Mouse (Mus musculus) liver, embryonic 15.5 days (tissue): ENCODE measurements at regions not wholly inside any gene's neighbourhood (a gene's known extent, or its start where the extent isn't known, plus 50 kb on each side); places are given as distances from the start of the nearest gene placed in this dataset.

Experiments
- ATAC-seq: fragments of 200-750 bp; cut with Nextera tagmentation; 2 replicates; pipeline ENCODE4 v1.8.0; 2017; ENCODE audit warnings: moderate number of reproducible peaks, mild to moderate bottlenecking, moderate library complexity; ENCODE audit not compliant: insufficient read depth
- H3K27ac ChIP-seq: fragments of 300-500 bp; sonication (generic); replicated peaks from 2 replicates; pipeline ENCODE4 v1.5.1; 2015; ENCODE audit warnings: mild to moderate bottlenecking, inconsistent platforms
- H3K27me3 ChIP-seq: fragments of 300-500 bp; sonication (generic); 2 replicates; pipeline ENCODE4 v1.6.1; 2015; ENCODE audit warnings: mild to moderate bottlenecking, inconsistent platforms
- H3K36me3 ChIP-seq: fragments of 300-500 bp; sonication (generic); replicated peaks from 2 replicates; pipeline ENCODE4 v1.6.1; 2015; ENCODE audit warnings: moderate library complexity, mild to moderate bottlenecking, inconsistent platforms
- H3K4me1 ChIP-seq: fragments of 300-500 bp; sonication (generic); replicated peaks from 2 replicates; pipeline ENCODE4 v1.6.1; 2015; ENCODE audit warnings: inconsistent platforms
- H3K4me2 ChIP-seq: fragments of 300-500 bp; sonication (generic); 2 replicates; pipeline ENCODE4 v1.6.1; 2015; ENCODE audit warnings: moderate library complexity, mild to moderate bottlenecking, inconsistent platforms
- H3K4me3 ChIP-seq: fragments of 300-500 bp; sonication (generic); replicated peaks from 2 replicates; pipeline ENCODE4 v1.5.1; 2015; ENCODE audit warnings: mild to moderate bottlenecking, inconsistent platforms
- H3K9ac ChIP-seq: fragments of 300-500 bp; sonication (generic); 2 replicates; pipeline ENCODE4 v1.6.1; 2015; ENCODE audit warnings: moderate library complexity, mild to moderate bottlenecking, inconsistent platforms
- H3K9me3 ChIP-seq: fragments of 300-500 bp; sonication (generic); replicated peaks from 2 replicates; pipeline ENCODE4 v1.6.1; 2016; ENCODE audit warnings: inconsistent platforms
- WGBS: fragments of 180-500 bp; shearing (Covaris S2); methylation state at CpG from one replicate; pipeline ENCODE4 v1.1.7; 2015; ENCODE audit warnings: mixed read lengths; ENCODE audit not compliant: insufficient replicate concordance; 5-methylcytosine and 5-hydroxymethylcytosine counted together

DNA sequence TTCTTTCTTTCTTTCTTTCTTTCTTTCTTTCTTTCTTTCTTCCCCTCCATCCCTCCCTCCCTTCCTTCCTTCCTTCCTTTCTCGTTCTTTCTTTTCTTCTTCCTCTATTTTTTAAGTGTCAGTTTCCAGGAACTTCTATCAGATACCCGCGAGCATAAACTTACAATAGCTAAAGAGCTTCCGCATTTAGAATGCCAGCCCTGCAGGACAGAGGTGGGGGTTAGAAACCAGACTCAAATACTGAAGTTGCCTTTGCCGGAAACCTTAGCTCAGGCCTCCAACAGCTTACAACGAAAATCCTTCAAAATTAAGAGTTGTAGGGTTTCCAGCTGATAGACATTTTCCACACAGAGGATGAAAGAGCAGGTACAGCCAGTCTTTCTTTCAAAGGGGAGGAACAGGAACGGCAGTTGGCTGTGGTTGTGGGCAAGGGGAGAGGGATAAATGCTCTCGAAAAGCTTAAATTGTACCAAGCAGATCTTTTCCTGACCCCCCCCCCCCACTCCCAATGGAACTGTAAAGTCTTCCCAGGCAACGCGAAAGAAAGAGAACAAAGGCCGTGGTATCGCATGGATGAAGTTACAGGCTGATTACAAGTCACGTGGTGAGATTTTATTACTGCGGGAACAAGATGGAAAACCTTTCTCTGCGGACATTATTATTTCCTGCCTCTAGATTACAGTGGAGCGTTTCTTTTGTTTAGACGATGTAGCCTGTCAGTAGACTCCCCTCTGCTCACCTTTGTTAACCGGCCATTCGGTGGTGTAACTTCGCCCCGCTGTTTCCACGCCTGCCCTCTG lies 159.2 kb downstream of the Tgfb2 start:
- Histone ChIP-seq H3K9ac (no peak overlapping the region), H3K4me3 (no peak overlapping the region), H3K27me3 (no peaks in the 10 kb centered on the region), H3K9me3 (no peaks in the 10 kb centered on the region), H3K4me1 (no peaks in the 10 kb centered on the region), H3K4me2 (no peak overlapping the region), H3K36me3 (no peaks in the 10 kb centered on the region), H3K27ac (no peak overlapping the region)
- WGBS, result 53% methylated on average over 22 of the region's 22 CpGs
- ATAC-seq, result no peak

DNA sequence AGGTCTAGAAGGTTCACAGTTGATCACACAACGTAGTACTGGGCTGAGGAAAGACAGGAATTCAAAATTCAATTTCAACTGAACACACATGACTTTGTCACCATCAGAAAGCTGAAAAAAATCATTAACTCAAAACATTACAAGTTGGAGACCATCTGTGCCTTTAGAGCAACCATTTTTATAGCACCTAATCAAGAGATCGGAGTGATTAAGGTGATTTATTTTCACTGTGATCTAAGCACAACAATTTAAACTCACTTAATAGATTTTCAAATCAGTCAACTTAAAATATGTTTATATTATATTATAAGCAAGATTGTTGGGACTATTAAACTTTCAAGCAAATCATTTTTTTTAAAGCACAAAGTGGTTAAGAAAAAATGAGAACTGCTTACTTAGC lies 165.7 kb downstream of the Tgfb2 start:
- H3K27ac ChIP-seq, result no peak overlapping the region
- H3K4me3 ChIP-seq, result no peak overlapping the region
- H3K4me1 ChIP-seq, result no peaks in the 10 kb centered on the region
- no peak overlapping the region for H3K4me2 ChIP-seq
- H3K9me3 ChIP-seq, result no peaks in the 10 kb centered on the region
- no peaks in the 10 kb centered on the region for H3K36me3 ChIP-seq
- ATAC-seq, result no peak
- no peaks in the 10 kb centered on the region for H3K27me3 ChIP-seq
- H3K9ac ChIP-seq, result no peak overlapping the region
- WGBS, result 70% methylated on average over 2 of the region's 2 CpGs

DNA sequence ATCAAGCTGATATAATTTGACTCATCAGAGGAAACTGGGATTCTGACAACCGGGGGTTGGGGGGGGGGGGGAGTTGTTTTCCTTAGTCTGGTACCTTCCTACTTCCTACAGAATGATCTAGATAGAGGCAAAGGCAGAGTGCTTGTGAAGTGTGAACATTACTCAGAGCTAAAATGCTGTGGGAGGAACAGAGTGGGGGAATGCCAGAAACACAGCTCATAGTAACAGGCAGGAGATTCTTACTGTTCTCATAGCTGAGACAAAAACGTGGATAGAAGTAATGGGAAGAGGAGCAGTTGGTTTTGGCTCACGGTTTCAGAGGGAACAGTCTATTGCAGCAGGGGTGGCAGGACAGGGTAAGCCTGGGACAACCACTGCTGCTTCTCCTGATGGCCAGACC lies 167.6 kb downstream of the Tgfb2 start:
- Histone ChIP-seq H3K4me3 (no peak overlapping the region), H3K9ac (no peak overlapping the region), H3K4me1 (no peaks in the 10 kb centered on the region), H3K9me3 (no peaks in the 10 kb centered on the region), H3K27me3 (no peaks in the 10 kb centered on the region), H3K4me2 (no peak overlapping the region), H3K36me3 (no peaks in the 10 kb centered on the region), H3K27ac (no peak overlapping the region)
- WGBS, result 45% methylated on average over 3 of the region's 3 CpGs
- ATAC-seq, result no peak

DNA sequence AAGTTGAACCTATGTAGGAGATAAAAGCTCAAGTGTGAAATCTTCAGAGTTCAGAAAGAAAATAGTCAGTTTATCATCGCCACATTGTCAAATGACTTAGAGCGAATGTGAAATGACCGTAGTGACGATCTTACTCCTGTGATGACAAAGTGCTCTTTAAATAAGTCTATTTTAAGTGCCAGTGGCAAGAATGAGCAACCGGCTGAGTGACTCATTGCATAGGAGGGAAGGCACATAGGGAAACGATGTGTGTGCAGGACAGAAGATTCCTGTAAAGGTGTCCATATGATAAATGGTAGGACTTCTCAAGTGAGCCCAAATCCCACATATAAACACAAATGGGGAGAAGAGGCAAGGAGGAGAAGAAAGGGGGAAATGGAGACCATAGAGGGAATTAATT lies 189.8 kb downstream of the Tgfb2 start:
- Histone ChIP-seq H3K27me3 (no peaks in the 10 kb centered on the region), H3K9ac (no peak overlapping the region), H3K36me3 (no peaks in the 10 kb centered on the region), H3K9me3 (no peaks in the 10 kb centered on the region), H3K4me1 (no peaks in the 10 kb centered on the region), H3K4me2 (no peak overlapping the region), H3K27ac (no peak overlapping the region), H3K4me3 (no peak overlapping the region)
- no peak for ATAC-seq
- WGBS, result 68% methylated on average over 6 of the region's 6 CpGs

DNA sequence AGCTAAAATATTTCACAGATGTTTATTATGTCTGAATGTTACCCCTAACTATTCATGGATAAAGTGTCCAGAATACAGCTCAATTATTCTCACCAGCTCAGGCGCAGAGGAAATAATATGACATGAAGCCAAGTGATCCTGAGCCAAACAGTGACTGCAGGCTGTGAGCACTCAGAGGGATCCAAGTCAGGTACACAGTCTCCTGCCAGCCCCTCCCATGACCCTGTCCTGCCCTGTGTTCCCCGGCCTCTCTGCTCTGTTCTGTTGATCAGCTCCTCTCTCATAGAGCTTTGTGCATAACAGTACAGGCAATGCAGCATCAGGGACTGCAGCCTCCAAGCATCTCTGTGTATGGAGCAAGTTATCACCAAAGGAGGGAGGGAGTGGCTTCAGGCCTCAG lies 190.7 kb downstream of the Tgfb2 start:
- no peak overlapping the region for H3K27ac ChIP-seq
- 42% methylated on average over 2 of the region's 2 CpGs for WGBS
- no peaks in the 10 kb centered on the region for H3K27me3 ChIP-seq
- no peak overlapping the region for H3K4me2 ChIP-seq
- no peak overlapping the region for H3K9ac ChIP-seq
- no peak overlapping the region for H3K4me3 ChIP-seq
- H3K36me3 ChIP-seq, result no peaks in the 10 kb centered on the region
- no peak for ATAC-seq
- no peaks in the 10 kb centered on the region for H3K4me1 ChIP-seq
- H3K9me3 ChIP-seq, result no peaks in the 10 kb centered on the region

DNA sequence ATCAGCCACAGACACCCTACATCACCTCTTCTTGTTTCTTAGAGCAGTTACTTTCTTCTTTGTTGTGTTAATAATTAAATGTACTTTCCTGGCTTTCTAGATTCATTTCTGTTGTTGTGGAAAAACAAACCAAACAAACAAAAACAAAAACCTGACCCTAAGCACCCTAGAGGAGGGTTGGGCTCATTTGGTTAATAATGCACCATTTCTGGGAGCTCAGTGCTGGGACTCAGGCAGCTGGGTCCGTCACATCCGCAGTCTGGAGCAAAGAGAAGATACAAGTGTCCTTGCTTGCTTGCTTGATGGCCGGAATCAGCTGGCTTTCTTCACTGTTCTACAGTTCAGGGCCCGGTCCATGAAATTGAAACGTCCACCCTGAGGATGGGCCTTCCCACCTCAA lies 191.9 kb downstream of the Tgfb2 start:
- Histone ChIP-seq H3K27me3 (no peaks in the 10 kb centered on the region), H3K9ac (no peak overlapping the region), H3K9me3 (no peaks in the 10 kb centered on the region), H3K4me2 (no peak overlapping the region), H3K27ac (no peak overlapping the region), H3K4me1 (no peaks in the 10 kb centered on the region), H3K36me3 (no peaks in the 10 kb centered on the region), H3K4me3 (no peak overlapping the region)
- WGBS, result 55% methylated on average over 5 of the region's 5 CpGs
- ATAC-seq, result no peak

DNA sequence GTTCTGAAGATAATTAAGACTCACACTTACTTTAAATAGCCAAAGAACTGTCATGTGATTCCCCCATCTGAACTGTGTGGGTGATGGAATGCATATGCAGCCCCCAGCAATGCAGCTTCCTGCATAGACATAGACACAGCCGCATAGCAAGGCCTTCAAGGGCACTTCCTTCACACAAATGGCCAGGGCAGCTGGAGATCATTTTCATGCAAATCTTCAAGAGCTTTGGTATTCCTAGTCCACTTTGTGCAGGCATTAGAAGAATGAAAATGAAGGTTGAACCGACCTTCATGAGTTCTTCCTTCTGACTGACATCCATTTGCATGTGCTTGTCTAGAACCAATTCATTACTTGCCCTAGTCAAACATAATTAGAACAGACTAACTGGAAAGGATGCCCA lies 195.3 kb downstream of the Tgfb2 start:
- Histone ChIP-seq H3K4me1 (no peaks in the 10 kb centered on the region), H3K9ac (no peak overlapping the region), H3K9me3 (no peaks in the 10 kb centered on the region), H3K4me2 (no peak overlapping the region), H3K27me3 (no peaks in the 10 kb centered on the region), H3K27ac (no peak overlapping the region), H3K4me3 (no peak overlapping the region), H3K36me3 (no peaks in the 10 kb centered on the region)
- WGBS, result 43% methylated on average over 2 of the region's 2 CpGs
- no peak for ATAC-seq

DNA sequence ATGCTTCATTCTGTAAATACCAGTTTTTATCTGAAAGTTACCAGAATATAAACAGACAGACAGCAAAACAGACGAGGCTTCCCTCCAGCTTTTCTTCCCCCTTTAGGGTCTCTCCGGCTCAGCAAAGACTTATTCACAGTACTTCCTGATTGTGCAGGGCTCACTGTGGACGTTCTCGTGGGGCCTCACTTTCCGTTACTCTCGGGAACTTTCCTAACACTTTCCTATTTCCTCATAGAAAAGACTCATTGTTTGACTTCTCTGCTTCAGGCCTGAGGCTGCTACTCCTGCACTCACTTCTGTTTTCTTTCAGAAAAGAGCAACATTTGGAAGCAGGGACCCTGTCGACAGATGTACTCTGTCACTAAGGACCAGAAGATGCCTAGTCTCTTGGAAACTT lies 197.4 kb downstream of the Tgfb2 start:
- H3K4me2 ChIP-seq, result no peak overlapping the region
- H3K9ac ChIP-seq, result no peak overlapping the region
- 10% methylated on average over 7 of the region's 7 CpGs for WGBS
- H3K9me3 ChIP-seq, result no peaks in the 10 kb centered on the region
- no peak overlapping the region; the same call in 1 of the 2 replicates for H3K27ac ChIP-seq
- H3K36me3 ChIP-seq, result no peaks in the 10 kb centered on the region
- no peaks in the 10 kb centered on the region for H3K27me3 ChIP-seq
- peak; percentile 44 for ATAC-seq
- no peaks in the 10 kb centered on the region for H3K4me1 ChIP-seq
- H3K4me3 ChIP-seq, result no peak overlapping the region

DNA sequence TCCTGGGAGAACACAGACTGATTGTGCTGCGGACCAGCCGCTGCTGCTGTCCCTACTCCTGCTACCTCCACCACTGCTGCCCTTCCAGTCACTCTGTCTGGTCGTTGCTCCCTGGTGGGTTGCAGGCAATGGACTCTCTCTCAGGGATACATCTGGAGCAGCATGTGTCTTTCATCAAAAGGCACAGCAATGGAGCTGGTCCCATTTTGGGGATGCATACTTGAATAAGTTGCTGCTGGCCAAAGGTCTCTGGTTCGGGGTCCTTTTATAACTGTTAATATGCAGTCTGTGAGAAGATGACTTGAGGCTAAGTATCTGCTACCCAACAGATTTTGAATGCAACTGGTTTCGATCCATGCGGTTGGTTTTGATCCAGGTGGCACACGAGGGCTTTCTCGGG lies 197.8 kb downstream of the Tgfb2 start:
- H3K4me3 ChIP-seq, result no peak overlapping the region
- no peaks in the 10 kb centered on the region for H3K27me3 ChIP-seq
- 62% methylated on average over 8 of the region's 8 CpGs for WGBS
- no peak overlapping the region for H3K4me2 ChIP-seq
- no peak for ATAC-seq
- no peaks in the 10 kb centered on the region for H3K36me3 ChIP-seq
- no peaks in the 10 kb centered on the region for H3K4me1 ChIP-seq
- no peaks in the 10 kb centered on the region for H3K9me3 ChIP-seq
- H3K27ac ChIP-seq, result no peak overlapping the region; the same call in 1 of the 2 replicates
- no peak overlapping the region for H3K9ac ChIP-seq

DNA sequence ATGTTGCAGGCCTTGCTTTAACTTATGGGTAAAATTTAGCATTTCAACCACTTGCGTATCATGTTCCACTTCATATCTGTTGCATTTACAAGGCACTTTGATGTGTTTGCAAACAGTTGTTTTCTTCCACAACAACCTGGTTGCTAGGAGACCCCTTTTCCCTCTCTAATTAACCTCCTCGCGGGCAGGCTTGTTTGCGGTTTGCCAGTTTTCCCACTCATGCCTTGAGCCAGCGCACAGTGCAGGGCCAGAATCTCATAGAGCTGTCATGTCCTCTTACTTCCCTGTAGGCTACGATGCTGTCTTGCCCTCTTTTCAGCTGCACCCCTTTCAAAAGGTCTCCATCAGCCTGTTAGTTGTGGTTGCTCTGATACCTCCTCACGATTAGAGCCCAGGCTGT lies 199.3 kb downstream of the Tgfb2 start:
- no peak for ATAC-seq
- Histone ChIP-seq H3K27ac (no peak overlapping the region), H3K9ac (no peak overlapping the region), H3K4me2 (no peak overlapping the region), H3K4me1 (no peaks in the 10 kb centered on the region), H3K36me3 (no peaks in the 10 kb centered on the region), H3K4me3 (no peak overlapping the region), H3K9me3 (no peaks in the 10 kb centered on the region), H3K27me3 (no peaks in the 10 kb centered on the region)
- WGBS, result 70% methylated on average over 7 of the region's 7 CpGs

DNA sequence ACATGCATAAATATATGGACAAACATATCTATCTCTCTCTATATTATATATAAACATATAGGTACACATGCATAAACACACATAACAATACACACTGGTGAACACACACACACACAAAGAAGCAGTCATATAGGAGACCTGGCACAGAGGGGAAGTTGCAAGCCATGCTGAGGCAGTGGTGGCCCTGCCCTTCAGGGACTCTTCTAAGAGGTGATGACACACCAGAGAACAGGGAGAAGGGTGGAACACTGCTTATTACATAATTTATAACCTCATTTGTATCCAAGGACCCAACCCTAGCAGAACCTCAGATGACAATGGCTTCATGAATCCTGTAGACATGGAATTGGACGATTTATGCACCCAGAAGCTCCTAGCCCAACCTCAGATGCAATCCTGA lies 199.9 kb downstream of the Tgfb2 start:
- peak; percentile 52 for ATAC-seq
- no peak overlapping the region for H3K4me2 ChIP-seq
- H3K4me3 ChIP-seq, result no peak overlapping the region
- no peak overlapping the region for H3K27ac ChIP-seq
- H3K9ac ChIP-seq, result no peak overlapping the region
- 5% methylated on average over 1 of the region's 1 CpGs for WGBS
- no peaks in the 10 kb centered on the region for H3K27me3 ChIP-seq
- no peaks in the 10 kb centered on the region for H3K4me1 ChIP-seq
- no peaks in the 10 kb centered on the region for H3K9me3 ChIP-seq
- H3K36me3 ChIP-seq, result no peaks in the 10 kb centered on the region

DNA sequence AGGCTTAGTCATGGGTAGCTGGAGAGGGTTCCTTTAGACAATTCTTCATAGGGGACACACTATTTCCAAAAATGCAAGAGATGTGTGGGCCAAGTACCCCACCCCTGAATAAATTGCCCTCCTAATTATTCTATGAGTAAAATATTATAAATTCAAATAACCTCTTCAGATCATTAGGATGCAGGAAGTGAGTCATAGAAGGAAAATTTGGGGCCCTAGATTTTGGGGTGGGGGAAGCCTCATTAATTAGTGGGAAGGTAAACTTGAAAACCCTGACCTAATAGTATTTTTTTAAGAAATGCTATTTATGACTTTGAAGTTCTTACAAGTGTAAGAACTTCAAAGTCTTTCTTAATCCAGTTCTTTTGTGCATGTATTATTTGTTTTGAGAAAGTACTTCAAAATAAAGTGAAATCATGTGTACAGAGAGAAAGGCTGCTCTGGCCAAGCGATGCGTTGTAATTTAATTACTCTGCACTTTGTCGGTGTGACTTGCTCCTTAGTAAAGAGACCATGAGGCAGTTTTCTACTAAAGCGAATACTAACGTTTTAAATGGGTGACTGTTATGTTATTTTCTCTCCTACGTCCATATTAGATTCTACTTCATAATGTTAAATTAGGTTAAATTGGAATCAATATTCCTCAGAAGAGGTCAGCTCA lies 200.6 kb downstream of the Tgfb2 start:
- Histone ChIP-seq H3K9ac (no peak overlapping the region), H3K36me3 (no peaks in the 10 kb centered on the region), H3K9me3 (no peaks in the 10 kb centered on the region), H3K27me3 (no peaks in the 10 kb centered on the region), H3K27ac (no peak overlapping the region), H3K4me3 (no peak overlapping the region), H3K4me2 (no peak overlapping the region), H3K4me1 (no peaks in the 10 kb centered on the region)
- ATAC-seq, result no peak
- 73% methylated on average over 6 of the region's 6 CpGs for WGBS
